Mouse (Mus musculus) liver, embryonic 11.5 days (tissue): ENCODE data around the gene Zfp661. TPM values are rescaled to one million over a fixed set of nuclear protein-coding genes. Genes with fewer than 3 reads are reported as not detected.

Experiments used
- ATAC-seq: fragments of 200-750 bp; cut with Nextera tagmentation; replicated peaks from 2 replicates; pipeline ENCODE4 v1.8.0; 2017; ENCODE audit warnings: moderate number of reproducible peaks, mild to moderate bottlenecking, moderate TSS enrichment, moderate library complexity; ENCODE audit not compliant: low FRiP score
- DNase-seq: peaks from one replicate; pipeline ENCODE4 v3.0.0-alpha.2; 2017; ENCODE audit warnings: low spot score
- H3K27ac ChIP-seq: fragments of 300-500 bp; sonication (generic); 2 replicates; pipeline ENCODE4 v1.5.1; 2014; ENCODE audit warnings: mild to moderate bottlenecking, low read depth, low read length, control low read depth
- H3K27me3 ChIP-seq: fragments of 300-500 bp; sonication (generic); replicated peaks from 2 replicates; pipeline ENCODE4 v1.6.1; 2014; ENCODE audit warnings: low read length, mixed read lengths; ENCODE audit not compliant: control insufficient read depth, insufficient read depth
- H3K36me3 ChIP-seq: fragments of 300-500 bp; sonication (generic); 2 replicates; pipeline ENCODE4 v1.6.1; 2014; ENCODE audit warnings: mild to moderate bottlenecking, low read length, moderate library complexity, mixed read lengths; ENCODE audit not compliant: control insufficient read depth, insufficient read depth
- H3K4me1 ChIP-seq: fragments of 300-500 bp; sonication (generic); replicated peaks from 2 replicates; pipeline ENCODE4 v1.6.1; 2014; ENCODE audit warnings: low read length, mixed read lengths; ENCODE audit not compliant: control insufficient read depth, insufficient read depth
- H3K4me2 ChIP-seq: fragments of 300-500 bp; sonication (generic); 2 replicates; pipeline ENCODE4 v1.6.1; 2014; ENCODE audit warnings: mild to moderate bottlenecking, control low read depth, moderate library complexity
- H3K4me3 ChIP-seq: fragments of 300-500 bp; sonication (generic); 2 replicates; pipeline ENCODE4 v1.5.1; 2014; ENCODE audit warnings: low read depth, low read length, control low read depth
- H3K9ac ChIP-seq: fragments of 300-500 bp; sonication (generic); 2 replicates; pipeline ENCODE4 v1.6.1; 2014; ENCODE audit warnings: low read depth, low read length, control low read depth
- H3K9me3 ChIP-seq: fragments of 300-500 bp; sonication (generic); 2 replicates; pipeline ENCODE4 v1.6.1; 2016; ENCODE audit warnings: low read length, inconsistent platforms, mixed read lengths; ENCODE audit not compliant: control insufficient read depth
- WGBS: fragments of 180-500 bp; shearing (Covaris S2); extraction: QIAGEN DNeasy Blood & Tissue Kit; methylation state at CpG from one replicate; pipeline ENCODE4 v1.1.7; 2014; 5-methylcytosine and 5-hydroxymethylcytosine counted together
- polyA plus RNA-seq: library from polyadenylated mRNA; unstranded; fragments of >200 nt; fragmentation: Nextera tagmentation; extraction: Ambion mirVana; gene quantifications from 2 replicates; pipeline ENCODE4 v1.2.1, GENCODE M21; 2014

Gene Zfp661
- polyA plus RNA-seq, 1 experiment from 2014 or later = 3.2 TPM

- Histone ChIP-seq H3K4me3 (peak overlapping the region; percentile 87), H3K4me1 (peaks cover 24% of the 10 kb centered on the region), H3K9me3 (no peaks in the 10 kb centered on the region), H3K27me3 (no peaks in the 10 kb centered on the region), H3K36me3 (peaks cover 2% of the 10 kb centered on the region; the same call in 1 of the 2 replicates), H3K4me2 (peak overlapping the region; percentile 71), H3K27ac (peak overlapping the region; percentile 79), H3K9ac (peak overlapping the region; percentile 83)
- peak; percentile 47 for ATAC-seq
- DNase-seq = no peak
- under 1% methylated on average over 22 of the region's 22 CpGs for WGBS
These were observed 585 bp upstream of the Zfp661 start for GRCm38 (mm10) chr2:127587514-127587844.

GRCm38 (mm10) chr2:127584436-127584858 is 2.4 kb downstream of the Zfp661 start:
- H3K27me3 ChIP-seq = no peaks in the 10 kb centered on the region
- peak overlapping the region; percentile 90 for H3K4me2 ChIP-seq
- H3K4me3 ChIP-seq = peak overlapping the region; percentile 68
- H3K9me3 ChIP-seq = no peaks in the 10 kb centered on the region
- peak; percentile 82 for ATAC-seq
- peak; percentile 89 for DNase-seq
- under 1% methylated on average over 24 of the region's 24 CpGs for WGBS
- H3K27ac ChIP-seq = no peak overlapping the region
- no peaks in the 10 kb centered on the region for H3K36me3 ChIP-seq
- peak overlapping the region; percentile 70 for H3K9ac ChIP-seq
- peaks cover 18% of the 10 kb centered on the region for H3K4me1 ChIP-seq

GRCm38 (mm10) chr2:127573322-127573721 is 13.6 kb downstream of the Zfp661 start:
- Histone ChIP-seq H3K36me3 (peaks cover 3% of the 10 kb centered on the region; the same call in 1 of the 2 replicates), H3K27me3 (no peaks in the 10 kb centered on the region), H3K4me2 (no peak overlapping the region), H3K4me1 (no peaks in the 10 kb centered on the region), H3K4me3 (no peak overlapping the region), H3K27ac (no peak overlapping the region), H3K9me3 (no peaks in the 10 kb centered on the region), H3K9ac (no peak overlapping the region)
- no peak for DNase-seq
- no peak for ATAC-seq
- WGBS = 60% methylated on average over 1 of the region's 1 CpGs

GRCm38 (mm10) chr2:127559070-127559966 is 27.6 kb downstream of the Zfp661 start:
- ATAC-seq (peak; percentile 89), DNase-seq (peak; percentile 71)
- 22% methylated on average over 18 of the region's 18 CpGs for WGBS
- Histone ChIP-seq H3K4me1 (no peaks in the 10 kb centered on the region), H3K4me3 (0 out of 2 replicates have a peak overlapping the region, but pooled peaks have one; percentile 9), H3K9me3 (no peaks in the 10 kb centered on the region), H3K4me2 (peak overlapping the region; percentile 40), H3K27me3 (peaks cover 2% of the 10 kb centered on the region; the same call in 1 of the 2 replicates), H3K36me3 (no peaks in the 10 kb centered on the region), H3K9ac (no peak overlapping the region), H3K27ac (no peak overlapping the region)

- 51% methylated on average over 5 of the region's 5 CpGs for WGBS
- Histone ChIP-seq H3K4me3 (no peak overlapping the region), H3K36me3 (no peaks in the 10 kb centered on the region), H3K27me3 (no peaks in the 10 kb centered on the region; the same call in 1 of the 2 replicates), H3K9me3 (no peaks in the 10 kb centered on the region), H3K9ac (no peak overlapping the region), H3K27ac (no peak overlapping the region), H3K4me2 (no peak overlapping the region), H3K4me1 (no peaks in the 10 kb centered on the region)
- no peak for DNase-seq
- ATAC-seq = no peak
These were observed 35.8 kb downstream of the Zfp661 start for GRCm38 (mm10) chr2:127551078-127551477.

- DNase-seq = no peak
- no peaks in the 10 kb centered on the region for H3K36me3 ChIP-seq
- H3K27me3 ChIP-seq = no peaks in the 10 kb centered on the region; the same call in 1 of the 2 replicates
- H3K27ac ChIP-seq = no peak overlapping the region
- no peaks in the 10 kb centered on the region for H3K4me1 ChIP-seq
- H3K9me3 ChIP-seq = no peaks in the 10 kb centered on the region
- WGBS = 64% methylated on average over 1 of the region's 1 CpGs
- no peak overlapping the region for H3K9ac ChIP-seq
- ATAC-seq = no peak
- H3K4me2 ChIP-seq = no peak overlapping the region
- H3K4me3 ChIP-seq = no peak overlapping the region
These were observed 36.4 kb downstream of the Zfp661 start for GRCm38 (mm10) chr2:127550446-127550845.

GRCm38 (mm10) chr2:127549711-127550110 is 37.2 kb downstream of the Zfp661 start:
- no peaks in the 10 kb centered on the region for H3K36me3 ChIP-seq
- no peak overlapping the region for H3K4me2 ChIP-seq
- H3K4me3 ChIP-seq = no peak overlapping the region
- H3K4me1 ChIP-seq = no peaks in the 10 kb centered on the region
- no peak for ATAC-seq
- DNase-seq = no peak
- no peaks in the 10 kb centered on the region for H3K27me3 ChIP-seq
- no peaks in the 10 kb centered on the region for H3K9me3 ChIP-seq
- H3K27ac ChIP-seq = no peak overlapping the region
- no peak overlapping the region for H3K9ac ChIP-seq

- Histone ChIP-seq H3K4me2 (no peak overlapping the region), H3K9me3 (no peaks in the 10 kb centered on the region), H3K27ac (no peak overlapping the region), H3K9ac (no peak overlapping the region), H3K27me3 (no peaks in the 10 kb centered on the region; the same call in 1 of the 2 replicates), H3K4me1 (no peaks in the 10 kb centered on the region), H3K4me3 (no peak overlapping the region), H3K36me3 (no peaks in the 10 kb centered on the region)
- WGBS = 47% methylated on average over 5 of the region's 5 CpGs
- peak; percentile 83 for ATAC-seq
- DNase-seq = no peak
These were observed 38.4 kb downstream of the Zfp661 start for GRCm38 (mm10) chr2:127548342-127549074.
